Mouse (Mus musculus): ENCODE measurements around the gene Akap6. TPM values are rescaled to one million over a fixed set of nuclear protein-coding genes. Genes with fewer than 3 reads are reported as not detected.

Akap6 gene
- polyA plus RNA-seq, 1 experiment from 2014 or later = 0.02 TPM

DNA sequence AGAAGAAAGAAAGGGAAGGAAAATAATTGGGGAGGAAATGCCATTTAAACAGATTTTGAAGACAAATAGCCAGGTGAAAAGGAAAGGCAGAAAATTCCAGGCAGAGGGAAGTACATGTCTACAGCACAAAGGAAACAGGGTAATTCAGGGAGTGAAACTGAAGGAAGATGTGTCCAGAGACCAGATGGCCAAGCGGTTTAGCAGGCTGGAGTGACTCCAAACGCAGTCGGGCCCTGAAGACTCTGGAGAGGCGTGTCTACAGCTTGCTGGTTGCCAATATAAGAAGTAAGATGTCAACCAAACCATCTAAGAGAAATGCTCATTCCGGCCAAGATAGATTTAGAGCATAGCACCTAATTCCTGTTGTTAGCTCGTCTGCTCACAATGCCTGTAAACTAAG, 292.6 kb downstream of the Akap6 start:
- no peak overlapping the region for H3K4me3 ChIP-seq (ENCODE audit: low read depth, low read length)
- WGBS (ENCODE audit: insufficient replicate concordance) = 85% methylated on average over 6 of the region's 6 CpGs

DNA sequence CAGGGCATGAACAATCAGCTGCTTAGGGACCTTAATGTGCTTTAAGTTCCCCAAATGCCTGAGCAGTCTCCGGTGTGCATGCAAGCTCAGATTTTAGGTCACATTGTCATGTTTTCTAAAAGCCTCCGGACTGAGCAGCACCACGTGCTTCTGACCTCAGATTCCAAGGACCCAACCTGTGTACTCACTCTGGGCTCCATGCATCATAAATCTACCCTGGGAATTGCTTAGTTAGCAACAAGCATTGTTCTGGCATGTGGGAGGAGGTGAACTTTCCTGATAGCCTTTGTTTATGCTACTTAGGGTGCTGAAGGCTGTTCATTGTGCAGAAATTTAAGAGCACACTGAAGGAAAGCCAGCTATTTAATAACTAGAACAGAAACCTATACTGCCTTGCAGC, 313.2 kb downstream of the Akap6 start:
- no peak for TF ChIP-seq CTCF (IDR thresholded peaks at IDR 0.05; ENCODE audit: low read depth)
- no peak for TF ChIP-seq EP300 (IDR thresholded peaks at IDR 0.05; ENCODE audit: low read depth)
- Histone ChIP-seq H3K36me3 (replicated peaks; ENCODE audit: insufficient read depth, low read length) (no peaks in the 10 kb centered on the region), H3K9me3 (ENCODE audit: low read length) (no peaks in the 10 kb centered on the region), H3K27ac (ENCODE audit: low read depth) (no peak overlapping the region), H3K4me1 (ENCODE audit: insufficient read depth) (no peaks in the 10 kb centered on the region), H3K4me2 (ENCODE audit: low read depth, low read length) (no peak overlapping the region), H3K27me3 (ENCODE audit: insufficient read depth, low read length) (no peaks in the 10 kb centered on the region), H3K9ac (replicated peaks) (no peak overlapping the region), H3K4me3 (ENCODE audit: low read depth, low read length) (no peak overlapping the region)
- WGBS (ENCODE audit: insufficient replicate concordance) = 25% methylated on average over 3 of the region's 3 CpGs
- DNase-seq (no peak), ATAC-seq (no peak)

More for the DNA sequence above, 292.6 kb downstream of the Akap6 start:
- TF ChIP-seq CTCF (IDR thresholded peaks at IDR 0.05; ENCODE audit: low read depth) (no peak), EP300 (IDR thresholded peaks at IDR 0.05; ENCODE audit: low read depth) (no peak)
- no peak for DNase-seq
- H3K9ac ChIP-seq (replicated peaks) = no peak overlapping the region
- no peaks in the 10 kb centered on the region for H3K36me3 ChIP-seq (replicated peaks; ENCODE audit: insufficient read depth, low read length)
- H3K4me2 ChIP-seq (ENCODE audit: low read depth, low read length) = no peak overlapping the region
- no peak overlapping the region for H3K27ac ChIP-seq (ENCODE audit: low read depth)
- no peaks in the 10 kb centered on the region for H3K4me1 ChIP-seq (ENCODE audit: insufficient read depth)
- no peaks in the 10 kb centered on the region for H3K9me3 ChIP-seq (ENCODE audit: low read length)
- no peak for ATAC-seq
- no peaks in the 10 kb centered on the region for H3K27me3 ChIP-seq (ENCODE audit: insufficient read depth, low read length)

DNA sequence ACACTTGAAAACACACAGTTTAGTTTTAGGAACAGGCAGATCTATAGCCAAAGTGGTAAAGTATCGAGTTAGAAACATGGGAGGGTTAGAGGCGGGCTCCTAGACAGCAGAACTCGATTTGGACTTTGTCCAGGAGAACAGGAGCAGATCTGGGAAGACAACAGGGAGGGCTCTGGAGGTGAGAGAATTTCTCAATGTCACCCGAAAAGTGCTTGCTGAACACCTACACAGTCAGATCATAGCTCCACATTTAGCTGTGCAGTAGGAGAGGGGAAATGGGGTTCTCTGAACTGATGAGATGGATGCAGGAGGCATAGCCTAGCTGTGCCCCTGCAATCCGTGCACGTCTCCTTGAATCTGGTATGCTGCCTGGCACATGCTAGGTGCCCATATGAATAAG, 315.4 kb downstream of the Akap6 start:
- TF ChIP-seq EP300 (IDR thresholded peaks at IDR 0.05; ENCODE audit: low read depth) (no peak), CTCF (IDR thresholded peaks at IDR 0.05; ENCODE audit: low read depth) (no peak)
- Histone ChIP-seq H3K9me3 (ENCODE audit: low read length) (no peaks in the 10 kb centered on the region), H3K4me1 (ENCODE audit: insufficient read depth) (no peaks in the 10 kb centered on the region), H3K4me2 (ENCODE audit: low read depth, low read length) (no peak overlapping the region), H3K36me3 (replicated peaks; ENCODE audit: insufficient read depth, low read length) (no peaks in the 10 kb centered on the region), H3K4me3 (ENCODE audit: low read depth, low read length) (no peak overlapping the region), H3K27ac (ENCODE audit: low read depth) (no peak overlapping the region), H3K9ac (replicated peaks) (no peak overlapping the region), H3K27me3 (ENCODE audit: insufficient read depth, low read length) (no peaks in the 10 kb centered on the region)
- DNase-seq (no peak), ATAC-seq (no peak)
- 72% methylated on average over 6 of the region's 6 CpGs for WGBS (ENCODE audit: insufficient replicate concordance)

DNA sequence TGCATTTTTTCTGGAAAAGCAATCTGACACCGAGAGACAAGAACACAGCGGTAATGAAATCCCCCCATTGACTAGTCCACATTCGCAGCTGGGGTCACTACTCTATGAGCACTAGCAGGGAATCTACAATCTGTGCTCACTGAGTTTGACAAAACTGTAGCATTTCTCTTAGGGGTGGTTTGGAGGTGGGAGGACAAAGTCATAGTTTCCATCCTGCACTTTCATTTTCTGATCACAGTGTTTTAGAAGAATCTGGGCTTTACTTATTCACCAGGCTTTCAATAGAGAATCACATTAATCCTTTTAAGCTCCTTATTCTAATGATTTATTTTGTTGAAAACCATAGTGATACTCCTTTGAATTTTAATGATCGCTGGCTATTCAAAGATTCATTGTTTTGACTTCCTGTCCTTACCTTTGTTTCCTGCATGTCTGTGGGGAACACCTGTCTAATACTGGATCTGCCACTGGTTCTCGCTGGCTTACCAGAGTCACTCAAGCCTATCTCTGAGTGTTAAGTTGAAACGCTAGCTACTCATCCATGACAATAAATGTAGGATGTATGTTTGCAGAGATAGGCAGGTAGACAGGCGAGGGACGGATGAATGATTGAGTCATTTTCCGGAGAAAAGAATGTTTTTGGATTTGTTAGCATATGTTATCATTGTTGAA, 325.5 kb downstream of the Akap6 start:
- no peak for DNase-seq
- no peak overlapping the region for H3K4me2 ChIP-seq (ENCODE audit: low read depth, low read length)
- H3K9me3 ChIP-seq (ENCODE audit: low read length) = no peaks in the 10 kb centered on the region
- H3K9ac ChIP-seq (replicated peaks) = no peak overlapping the region
- H3K4me3 ChIP-seq (ENCODE audit: low read depth, low read length) = no peak overlapping the region
- no peak overlapping the region for H3K27ac ChIP-seq (ENCODE audit: low read depth)
- WGBS (ENCODE audit: insufficient replicate concordance) = 70% methylated on average over 9 of the region's 9 CpGs
- no peaks in the 10 kb centered on the region for H3K4me1 ChIP-seq (ENCODE audit: insufficient read depth)
- no peaks in the 10 kb centered on the region for H3K27me3 ChIP-seq (ENCODE audit: insufficient read depth, low read length)
- ATAC-seq = no peak
- TF ChIP-seq EP300 (IDR thresholded peaks at IDR 0.05; ENCODE audit: low read depth) (no peak), CTCF (IDR thresholded peaks at IDR 0.05; ENCODE audit: low read depth) (no peak)
- no peaks in the 10 kb centered on the region for H3K36me3 ChIP-seq (replicated peaks; ENCODE audit: insufficient read depth, low read length)

DNA sequence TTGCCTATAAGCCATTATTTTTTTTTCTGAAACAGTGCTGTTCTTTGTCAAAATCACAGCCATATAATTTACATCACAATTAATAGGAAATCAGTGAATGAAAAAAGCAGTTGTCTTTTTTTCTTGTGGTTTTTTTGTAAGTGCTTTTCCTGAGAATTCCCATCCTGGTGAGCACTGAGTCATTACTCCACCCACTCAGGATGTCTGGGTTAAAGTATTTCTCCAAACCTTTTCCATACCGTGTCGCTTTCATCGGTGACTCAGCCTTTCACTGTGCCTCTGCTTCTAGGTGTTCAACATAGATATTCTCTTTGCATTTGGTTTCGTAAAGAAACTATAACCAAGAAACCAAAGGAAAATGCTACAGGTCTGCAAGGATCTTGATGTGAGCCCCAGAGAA, 328.1 kb downstream of the Akap6 start:
- no peak for ATAC-seq

DNA sequence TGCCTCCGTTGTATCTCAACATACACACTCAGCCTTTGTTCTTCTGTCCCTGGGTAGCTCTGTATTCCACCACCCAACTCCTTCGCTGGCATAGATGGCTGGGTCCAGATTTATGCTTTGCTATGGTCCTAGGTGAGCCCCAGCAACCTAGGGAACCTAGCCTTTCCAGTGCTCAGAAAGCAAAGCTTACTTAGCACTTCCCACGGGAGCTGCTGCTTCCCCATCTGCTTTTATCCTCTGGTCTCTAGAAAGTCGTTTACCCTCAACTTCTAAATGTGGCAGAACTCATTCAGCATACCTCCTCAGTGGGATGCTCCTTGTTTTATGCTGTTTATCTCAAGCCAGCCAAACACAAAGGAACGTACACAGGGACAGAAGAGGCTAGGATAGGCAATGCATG, 329.7 kb downstream of the Akap6 start:
- TF ChIP-seq EP300 (IDR thresholded peaks at IDR 0.05; ENCODE audit: low read depth) (no peak), CTCF (IDR thresholded peaks at IDR 0.05; ENCODE audit: low read depth) (no peak)
- H3K4me3 ChIP-seq (ENCODE audit: low read depth, low read length) = no peak overlapping the region
- no peak for ATAC-seq
- 52% methylated on average over 5 of the region's 5 CpGs for WGBS (ENCODE audit: insufficient replicate concordance)
- no peaks in the 10 kb centered on the region for H3K27me3 ChIP-seq (ENCODE audit: insufficient read depth, low read length)
- no peak overlapping the region for H3K9ac ChIP-seq (replicated peaks)
- H3K27ac ChIP-seq (ENCODE audit: low read depth) = no peak overlapping the region
- H3K9me3 ChIP-seq (ENCODE audit: low read length) = no peaks in the 10 kb centered on the region
- H3K4me2 ChIP-seq (ENCODE audit: low read depth, low read length) = no peak overlapping the region
- DNase-seq = no peak
- H3K4me1 ChIP-seq (ENCODE audit: insufficient read depth) = no peaks in the 10 kb centered on the region
- no peaks in the 10 kb centered on the region for H3K36me3 ChIP-seq (replicated peaks; ENCODE audit: insufficient read depth, low read length)

More for the DNA sequence above, 328.1 kb downstream of the Akap6 start:
- WGBS (ENCODE audit: insufficient replicate concordance) = 71% methylated on average over 4 of the region's 4 CpGs
- no peak overlapping the region for H3K9ac ChIP-seq (replicated peaks)
- no peaks in the 10 kb centered on the region for H3K4me1 ChIP-seq (ENCODE audit: insufficient read depth)
- no peaks in the 10 kb centered on the region for H3K9me3 ChIP-seq (ENCODE audit: low read length)
- no peaks in the 10 kb centered on the region for H3K36me3 ChIP-seq (replicated peaks; ENCODE audit: insufficient read depth, low read length)
- no peak for DNase-seq
- no peak overlapping the region for H3K27ac ChIP-seq (ENCODE audit: low read depth)
- H3K27me3 ChIP-seq (ENCODE audit: insufficient read depth, low read length) = no peaks in the 10 kb centered on the region
- no peak overlapping the region for H3K4me3 ChIP-seq (ENCODE audit: low read depth, low read length)
- H3K4me2 ChIP-seq (ENCODE audit: low read depth, low read length) = no peak overlapping the region
- TF ChIP-seq CTCF (IDR thresholded peaks at IDR 0.05; ENCODE audit: low read depth) (no peak), EP300 (IDR thresholded peaks at IDR 0.05; ENCODE audit: low read depth) (no peak)
